Mouse (Mus musculus): ENCODE measurements at regions not wholly inside any gene's neighbourhood (a gene's known extent, or its start where the extent isn't known, plus 50 kb on each side); places are given as distances from the start of the nearest gene placed in this dataset.

DNA sequence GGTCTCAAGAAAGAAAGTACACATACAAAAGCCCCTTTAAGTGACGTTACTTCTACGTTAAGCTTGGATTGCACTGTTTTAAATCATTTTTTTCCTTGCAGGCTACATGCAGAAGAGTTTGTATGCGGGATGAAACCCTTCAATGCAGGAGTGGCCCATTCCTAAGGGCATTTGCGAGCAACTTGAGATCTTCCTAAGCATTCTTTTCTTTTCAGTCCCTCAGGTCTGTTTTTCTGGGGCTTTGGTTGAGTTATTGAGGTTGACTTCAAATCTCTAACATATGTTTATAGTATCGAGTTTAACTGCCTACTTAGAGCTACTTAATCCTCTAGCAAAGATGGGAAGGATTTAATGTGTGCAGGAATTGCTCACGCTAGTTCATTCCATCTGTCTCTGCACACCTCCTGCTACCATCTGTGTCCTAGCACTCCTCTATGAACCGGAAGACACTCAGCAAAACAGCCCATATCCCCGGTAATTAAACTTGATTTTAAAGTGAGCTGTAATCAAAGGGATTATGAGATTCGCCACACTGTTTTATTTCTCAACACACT is 431.6 kb downstream of the Tns3 start:
- DNase-seq (ENCODE audit: low spot score in 2 of 2), result no peak
- intact Hi-C loops (cut with DNase I), result no loop called here

GRCm38 (mm10) chr11:8229787-8230186 is 434.5 kb downstream of the Tns3 start:
- DNase-seq (ENCODE audit: low spot score in 2 of 2), result no peak
- intact Hi-C loops (cut with DNase I), result no loop called here

- intact Hi-C loops (cut with DNase I), result no loop called here
- DNase-seq (ENCODE audit: low spot score in 2 of 2), result no peak
These were observed 436.4 kb downstream of the Tns3 start for GRCm38 (mm10) chr11:8227772-8228425.

DNA sequence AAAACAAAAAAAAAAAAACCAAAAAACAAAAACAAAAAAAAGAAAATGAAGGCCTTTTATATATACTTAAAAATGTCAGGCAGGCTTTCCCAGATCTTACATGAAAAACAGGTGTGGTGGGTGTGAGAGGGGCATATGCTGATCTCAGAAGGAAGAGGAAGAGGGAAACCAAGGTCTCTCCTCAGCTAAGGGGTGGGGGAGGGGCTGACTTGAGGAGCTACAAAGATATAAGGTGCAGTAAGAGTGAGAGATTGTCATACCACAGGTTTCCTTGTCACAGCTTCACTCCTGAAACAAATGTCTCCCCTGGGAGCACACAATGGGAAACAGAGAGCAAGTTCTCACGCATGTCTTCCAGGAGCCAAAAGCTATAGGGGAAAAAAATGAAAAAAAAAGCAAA is 440.0 kb downstream of the Tns3 start:
- intact Hi-C loops (cut with DNase I), result no loop called here
- no peak for DNase-seq (ENCODE audit: low spot score in 2 of 2)

GRCm38 (mm10) chr11:8220618-8221017 is 443.7 kb downstream of the Tns3 start:
- intact Hi-C loops (cut with DNase I), result no loop called here
- no peak for DNase-seq (ENCODE audit: low spot score in 2 of 2)

DNA sequence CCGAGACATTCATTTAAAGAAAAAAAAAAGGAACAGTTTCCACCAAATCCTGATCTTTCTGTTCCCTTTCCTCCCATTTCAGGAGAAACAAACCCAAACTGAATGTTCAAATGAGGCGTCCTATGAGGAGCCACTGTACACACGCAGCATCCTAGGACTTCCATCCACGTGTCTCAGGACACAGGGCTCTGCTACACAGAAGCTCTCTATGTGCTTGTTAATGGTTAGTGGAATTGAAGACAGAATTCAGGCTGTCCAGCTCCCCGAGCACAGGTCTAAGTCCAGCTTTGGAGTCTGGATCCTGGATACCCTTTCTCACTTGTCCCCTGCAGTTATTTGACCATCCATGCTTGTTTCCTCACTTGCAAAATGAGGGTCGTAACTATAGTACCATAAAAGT is 444.4 kb downstream of the Tns3 start:
- intact Hi-C loops (cut with DNase I), result no loop called here
- DNase-seq (ENCODE audit: low spot score in 2 of 2), result no peak

- no peak for DNase-seq (ENCODE audit: low spot score in 2 of 2)
- intact Hi-C loops (cut with DNase I), result no loop called here
These were observed 448.7 kb downstream of the Tns3 start for GRCm38 (mm10) chr11:8215634-8216033.

DNA sequence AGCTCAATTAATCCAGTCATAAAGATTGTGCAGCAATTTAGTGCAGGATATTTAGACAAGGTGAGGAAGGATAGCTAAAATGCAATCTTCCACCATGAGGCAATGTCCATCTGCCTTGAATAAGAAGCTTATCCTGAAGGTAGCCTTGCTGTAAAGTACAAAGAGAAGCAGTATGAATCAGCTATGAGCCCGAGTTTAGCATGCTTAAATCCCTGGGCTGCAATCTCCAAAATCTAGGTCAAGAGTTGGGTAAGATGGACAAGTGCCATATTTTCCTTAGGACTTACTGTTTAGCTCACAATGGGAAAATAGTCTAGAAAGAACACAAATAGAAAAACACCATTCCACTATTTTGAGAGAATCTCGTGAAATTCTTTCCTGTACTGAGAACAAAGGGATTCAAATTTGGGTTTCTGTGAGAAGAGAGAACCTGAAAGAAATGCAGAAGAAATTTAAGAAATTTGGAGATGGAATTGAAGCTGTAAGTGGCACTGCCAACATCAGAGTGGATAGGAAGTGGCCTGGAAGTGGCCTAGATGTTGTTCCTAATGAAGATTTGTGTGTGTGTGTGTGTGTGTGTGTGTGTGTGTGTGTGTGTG is 449.9 kb downstream of the Tns3 start:
- intact Hi-C loops (cut with DNase I), result no loop called here
- DNase-seq (ENCODE audit: low spot score in 2 of 2), result no peak

GRCm38 (mm10) chr11:8213130-8213529 is 451.2 kb downstream of the Tns3 start:
- no peak for DNase-seq (ENCODE audit: low spot score in 2 of 2)
- intact Hi-C loops (cut with DNase I), result no loop called here

DNA sequence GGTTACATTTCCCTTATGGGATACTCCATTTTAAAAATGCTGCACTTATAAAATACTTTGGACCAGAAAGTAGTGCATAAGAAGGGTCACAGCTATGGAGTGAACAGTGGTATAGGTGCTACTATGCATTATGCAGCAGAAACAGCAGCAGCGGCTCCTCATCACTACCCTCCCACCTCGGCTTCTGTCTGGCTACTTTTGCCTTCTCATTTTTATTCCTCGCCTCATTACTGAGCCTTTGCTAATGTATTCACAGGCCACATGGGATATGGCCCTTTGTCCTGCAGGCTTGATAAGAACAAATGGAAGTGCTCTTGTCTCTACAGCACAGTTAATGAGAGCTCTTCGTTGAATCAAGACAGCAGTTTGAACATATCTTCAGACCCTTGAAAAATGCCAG is 451.6 kb downstream of the Tns3 start:
- intact Hi-C loops (cut with DNase I), result no loop called here
- DNase-seq (ENCODE audit: low spot score in 2 of 2), result no peak

- no peak for DNase-seq (ENCODE audit: low spot score in 2 of 2)
- intact Hi-C loops (cut with DNase I), result no loop called here
These were observed 455.3 kb downstream of the Tns3 start for GRCm38 (mm10) chr11:8209041-8209440.

- DNase-seq (ENCODE audit: low spot score in 2 of 2), result no peak
- intact Hi-C loops (cut with DNase I), result no loop called here
These were observed 465.0 kb downstream of the Tns3 start for GRCm38 (mm10) chr11:8199293-8199692.
